Mouse (Mus musculus): Measurements from ENCODE around the gene Akap9. TPM values are rescaled to one million over a fixed set of nuclear protein-coding genes. Genes with fewer than 3 reads are reported as not detected.

The Akap9 gene
- total and polyA plus RNA-seq, 3 experiments: 15.9 to 29.3 (median 17.3) TPM

- TF ChIP-seq E2F4 (IDR thresholded peaks at IDR 0.05; ENCODE audit: borderline replicate concordance, low read depth, low read length): no peak
- TF ChIP-seq ZMIZ1 (IDR thresholded peaks at IDR 0.05; ENCODE audit: low read depth, low read length): no peak
- no peak for TF ChIP-seq CHD2 (IDR thresholded peaks at IDR 0.05; ENCODE audit: low read length)
- TF ChIP-seq MXI1 (IDR thresholded peaks at IDR 0.05; ENCODE audit: low read depth, low read length): no peak
- TF ChIP-seq MAFK (IDR thresholded peaks at IDR 0.05; ENCODE audit: borderline replicate concordance, low read depth, low read length): no peak
- TF ChIP-seq CTCF (IDR thresholded peaks at IDR 0.05 in 2 of 3, conservative IDR thresholded peaks at IDR 0.05 in 1 of 3; ENCODE audit: control insufficient read depth in 1 of 3, insufficient read depth in 1 of 3, low read depth in 2 of 3, low read length in 3 of 3, poor library complexity in 1 of 3, severe bottlenecking in 1 of 3): no peak
- TF ChIP-seq RCOR1 (IDR thresholded peaks at IDR 0.05; ENCODE audit: low read depth, low read length): no peak
- no peak for TF ChIP-seq MEF2A (IDR thresholded peaks at IDR 0.05; ENCODE audit: extremely low read depth, insufficient replicate concordance, low read depth, low read length, poor library complexity, severe bottlenecking)
- TF ChIP-seq ZKSCAN1 (IDR thresholded peaks at IDR 0.05; ENCODE audit: low read depth, low read length): no peak
- no peak for TF ChIP-seq USF1 (IDR thresholded peaks at IDR 0.05; ENCODE audit: low read depth, low read length)
- TF ChIP-seq USF2 (IDR thresholded peaks at IDR 0.05; ENCODE audit: borderline replicate concordance in 1 of 2, insufficient read depth in 1 of 2, low read depth in 1 of 2, low read length in 2 of 2): no peak
- TF ChIP-seq POLR2AphosphoS2 (IDR thresholded peaks at IDR 0.05; ENCODE audit: low read length): no peak
- TF ChIP-seq ZNF384 (IDR thresholded peaks at IDR 0.05; ENCODE audit: low read depth, low read length): no peak
- no peak for TF ChIP-seq NELFE (IDR thresholded peaks at IDR 0.05; ENCODE audit: low read depth, low read length)
- no peak for TF ChIP-seq UBTF (IDR thresholded peaks at IDR 0.05; ENCODE audit: borderline replicate concordance, insufficient read depth, low read depth, low read length)
- TF ChIP-seq MAX (IDR thresholded peaks at IDR 0.05; ENCODE audit: low read length): no peak
- no peak for TF ChIP-seq JUND (IDR thresholded peaks at IDR 0.05; ENCODE audit: low read depth, low read length)
- TF ChIP-seq KAT2A (conservative IDR thresholded peaks at IDR 0.05; ENCODE audit: low read depth, low read length): no peak
- peaks cover 0 to 7% of the 10 kb centered on the region in 2 experiments; a peak in 3 of 4 replicates for H3K36me3 ChIP-seq (ENCODE audit: control insufficient read depth in 1 of 2, insufficient read depth in 2 of 2, low read length in 2 of 2)
- DNase-seq (ENCODE audit: low read depth, low spot score): no peak
- peaks cover 0 to 4% of the 10 kb centered on the region in 2 experiments; a peak in 2 of 4 replicates for H3K4me1 ChIP-seq (ENCODE audit: control insufficient read depth in 1 of 2, insufficient read depth in 2 of 2, low read length in 2 of 2)
- H3K79me2 ChIP-seq (ENCODE audit: control insufficient read depth, insufficient read depth, low read length, poor library complexity): peaks cover 24% of the 10 kb centered on the region
- H3K9me3 ChIP-seq (replicated peaks; ENCODE audit: insufficient read depth, low read length): no peaks in the 10 kb centered on the region
- H3K4me3 ChIP-seq (ENCODE audit: control insufficient read depth in 1 of 2, insufficient read depth in 1 of 2, low read depth in 2 of 2, low read length in 2 of 2): no peak overlapping the region
- no peak overlapping the region for H3K9ac ChIP-seq (ENCODE audit: control insufficient read depth, low read depth, low read length, poor library complexity, severe bottlenecking)
- no peaks in the 10 kb centered on the region for H3K27me3 ChIP-seq (ENCODE audit: control insufficient read depth in 1 of 2, insufficient read depth in 2 of 2, low read length in 2 of 2)
- no peak overlapping the region for H3K27ac ChIP-seq (ENCODE audit: control insufficient read depth, low read depth, low read length)
These were observed 3.8 kb downstream of the Akap9 start for GRCm38 (mm10) chr5:3931636-3932035.

GRCm38 (mm10) chr5:3933551-3933950, 5.7 kb downstream of the Akap9 start:
- TF ChIP-seq TAL1 (IDR thresholded peaks at IDR 0.05; ENCODE audit: low read length) (no peak), JUND (IDR thresholded peaks at IDR 0.05; ENCODE audit: low read depth, low read length) (no peak), GATA1 (IDR thresholded peaks at IDR 0.05; ENCODE audit: low read depth, low read length) (no peak), POLR2AphosphoS2 (IDR thresholded peaks at IDR 0.05; ENCODE audit: low read length) (no peak), ELF1 (IDR thresholded peaks at IDR 0.05; ENCODE audit: low read depth, low read length) (no peak), MYC (IDR thresholded peaks at IDR 0.05; ENCODE audit: low read depth, low read length) (no peak), UBTF (IDR thresholded peaks at IDR 0.05; ENCODE audit: borderline replicate concordance, insufficient read depth, low read depth, low read length) (no peak), ZNF384 (IDR thresholded peaks at IDR 0.05; ENCODE audit: low read depth, low read length) (no peak), EP300 (IDR thresholded peaks at IDR 0.05; ENCODE audit: low read depth in 1 of 2, low read length in 2 of 2) (no peak), MAFK (IDR thresholded peaks at IDR 0.05; ENCODE audit: borderline replicate concordance, low read depth, low read length) (no peak), MYB (IDR thresholded peaks at IDR 0.05; ENCODE audit: low read depth, low read length) (no peak), CHD2 (IDR thresholded peaks at IDR 0.05; ENCODE audit: low read length) (no peak), CHD1 (IDR thresholded peaks at IDR 0.05; ENCODE audit: low read depth, low read length) (no peak), USF2 (IDR thresholded peaks at IDR 0.05; ENCODE audit: borderline replicate concordance in 1 of 2, insufficient read depth in 1 of 2, low read depth in 1 of 2, low read length in 2 of 2) (no peak), NRF1 (IDR thresholded peaks at IDR 0.05; ENCODE audit: insufficient read depth, low read depth, low read length, poor library complexity, severe bottlenecking) (no peak), ETS1 (IDR thresholded peaks at IDR 0.05; ENCODE audit: low read depth, low read length) (no peak), SMC3 (IDR thresholded peaks at IDR 0.05; ENCODE audit: low read depth, low read length) (no peak)
- H3K36me3 ChIP-seq (ENCODE audit: control insufficient read depth in 1 of 2, insufficient read depth in 2 of 2, low read length in 2 of 2): peaks cover 0 to 2% of the 10 kb centered on the region in 2 experiments; a peak in 2 of 4 replicates
- no peaks in the 10 kb centered on the region for H3K9me3 ChIP-seq (replicated peaks; ENCODE audit: insufficient read depth, low read length)
- H3K9ac ChIP-seq (ENCODE audit: control insufficient read depth, low read depth, low read length, poor library complexity, severe bottlenecking): no peak overlapping the region
- H3K27me3 ChIP-seq (ENCODE audit: control insufficient read depth in 1 of 2, insufficient read depth in 2 of 2, low read length in 2 of 2): no peaks in the 10 kb centered on the region
- peaks cover 19% of the 10 kb centered on the region for H3K79me2 ChIP-seq (ENCODE audit: control insufficient read depth, insufficient read depth, low read length, poor library complexity)
- H3K4me3 ChIP-seq (ENCODE audit: control insufficient read depth in 1 of 2, insufficient read depth in 1 of 2, low read depth in 2 of 2, low read length in 2 of 2): no peak overlapping the region
- H3K4me1 ChIP-seq (ENCODE audit: control insufficient read depth in 1 of 2, insufficient read depth in 2 of 2, low read length in 2 of 2): peaks cover 0 to 4% of the 10 kb centered on the region in 2 experiments; a peak in 2 of 4 replicates
- no peak for DNase-seq (ENCODE audit: low read depth, low spot score)
- no peak overlapping the region for H3K27ac ChIP-seq (ENCODE audit: control insufficient read depth, low read depth, low read length)
